Mouse (Mus musculus) heart, embryonic 10.5 days (tissue): Measurements from ENCODE around the gene Tmem53. TPM values are rescaled to one million over a fixed set of nuclear protein-coding genes. Genes with fewer than 3 reads are reported as not detected.

ENCODE experiments used
- DNase-seq: peaks from one replicate; pipeline ENCODE4 v3.0.0-alpha.2; 2017; ENCODE audit warnings: low spot score
- H3K27ac ChIP-seq: fragments of 300-500 bp; sonication (generic); 2 replicates; pipeline ENCODE4 v1.5.1; 2016; ENCODE audit warnings: mild to moderate bottlenecking
- H3K27me3 ChIP-seq: fragments of 300-500 bp; sonication (generic); 2 replicates; pipeline ENCODE4 v1.6.1; 2016; ENCODE audit warnings: mild to moderate bottlenecking; ENCODE audit not compliant: poor library complexity, insufficient read depth, severe bottlenecking
- H3K36me3 ChIP-seq: fragments of 300-500 bp; sonication (generic); 2 replicates; pipeline ENCODE4 v1.6.1; 2016; ENCODE audit warnings: mild to moderate bottlenecking, moderate library complexity
- H3K4me1 ChIP-seq: fragments of 300-500 bp; sonication (generic); 2 replicates; pipeline ENCODE4 v1.6.1; 2016; ENCODE audit warnings: mild to moderate bottlenecking
- H3K4me3 ChIP-seq: fragments of 300-500 bp; sonication (generic); 2 replicates; pipeline ENCODE4 v1.5.1; 2016; ENCODE audit warnings: mild to moderate bottlenecking, moderate library complexity
- H3K9me3 ChIP-seq: fragments of 300-500 bp; sonication (generic); 2 replicates; pipeline ENCODE4 v1.6.1; 2016; ENCODE audit warnings: mild to moderate bottlenecking, moderate library complexity
- WGBS: fragments of 180-500 bp; shearing (Covaris S2); methylation state at CpG from one replicate; pipeline ENCODE4 v1.1.7; 2016; 5-methylcytosine and 5-hydroxymethylcytosine counted together
- polyA plus RNA-seq: library from polyadenylated mRNA; unstranded; fragments of >200 nt; fragmentation: Nextera tagmentation; extraction: Ambion mirVana; gene quantifications from 2 replicates; pipeline ENCODE4 v1.2.1, GENCODE M21; 2016

The Tmem53 gene
- polyA plus RNA-seq, 1 experiment from 2014 or later = 11.0 TPM

- Histone ChIP-seq H3K4me3 (no peak overlapping the region), H3K27me3 (peaks cover 7% of the 10 kb centered on the region; the same call in 1 of the 2 replicates), H3K9me3 (no peaks in the 10 kb centered on the region), H3K27ac (no peak overlapping the region), H3K36me3 (peaks cover 14% of the 10 kb centered on the region), H3K4me1 (peaks cover 23% of the 10 kb centered on the region)
- 76% methylated on average over 2 of the region's 2 CpGs for WGBS
- no peak for DNase-seq
Measured at GRCm38 (mm10) chr4:117291696-117292095, 39.9 kb downstream of the Tmem53 start.

GRCm38 (mm10) chr4:117296849-117297593 lies 45.3 kb downstream of the Tmem53 start:
- Histone ChIP-seq H3K4me1 (no peaks in the 10 kb centered on the region; the same call in 1 of the 2 replicates), H3K27ac (no peak overlapping the region), H3K36me3 (no peaks in the 10 kb centered on the region), H3K9me3 (no peaks in the 10 kb centered on the region), H3K27me3 (peaks cover 53% of the 10 kb centered on the region), H3K4me3 (no peak overlapping the region)
- WGBS = 83% methylated on average over 19 of the region's 19 CpGs
- DNase-seq = no peak

DNA sequence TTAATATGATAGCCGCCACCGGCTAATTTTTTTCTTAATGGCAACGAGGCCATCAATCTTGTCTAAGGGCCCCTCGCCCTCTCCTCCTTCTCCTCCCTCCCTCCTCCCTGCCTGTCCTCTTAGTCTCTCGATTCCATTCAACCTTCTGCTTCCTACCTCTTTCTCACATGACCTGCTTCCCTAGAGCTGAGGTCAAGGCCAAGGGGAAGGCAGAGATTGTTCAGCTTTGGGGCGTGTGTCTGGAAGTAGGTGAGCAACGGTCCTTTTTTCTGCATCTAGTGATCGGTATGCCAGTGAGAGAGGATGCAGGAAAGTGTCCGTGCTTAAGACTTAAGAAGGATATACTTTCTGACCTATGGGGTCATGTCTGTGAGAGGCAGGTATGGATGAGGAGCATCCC lies 46.1 kb downstream of the Tmem53 start:
- no peak overlapping the region for H3K4me3 ChIP-seq
- H3K9me3 ChIP-seq = no peaks in the 10 kb centered on the region
- H3K27ac ChIP-seq = no peak overlapping the region
- H3K27me3 ChIP-seq = peaks cover 61% of the 10 kb centered on the region
- H3K36me3 ChIP-seq = no peaks in the 10 kb centered on the region
- peaks cover 7% of the 10 kb centered on the region for H3K4me1 ChIP-seq
- DNase-seq = no peak
- 78% methylated on average over 9 of the region's 9 CpGs for WGBS

GRCm38 (mm10) chr4:117299921-117300320 lies 48.2 kb downstream of the Tmem53 start:
- peaks cover 26% of the 10 kb centered on the region for H3K4me1 ChIP-seq
- DNase-seq = no peak
- no peak overlapping the region for H3K4me3 ChIP-seq
- H3K27ac ChIP-seq = no peak overlapping the region
- H3K9me3 ChIP-seq = no peaks in the 10 kb centered on the region
- H3K27me3 ChIP-seq = peaks cover 82% of the 10 kb centered on the region
- WGBS = 81% methylated on average over 10 of the region's 10 CpGs
- no peaks in the 10 kb centered on the region for H3K36me3 ChIP-seq

DNA sequence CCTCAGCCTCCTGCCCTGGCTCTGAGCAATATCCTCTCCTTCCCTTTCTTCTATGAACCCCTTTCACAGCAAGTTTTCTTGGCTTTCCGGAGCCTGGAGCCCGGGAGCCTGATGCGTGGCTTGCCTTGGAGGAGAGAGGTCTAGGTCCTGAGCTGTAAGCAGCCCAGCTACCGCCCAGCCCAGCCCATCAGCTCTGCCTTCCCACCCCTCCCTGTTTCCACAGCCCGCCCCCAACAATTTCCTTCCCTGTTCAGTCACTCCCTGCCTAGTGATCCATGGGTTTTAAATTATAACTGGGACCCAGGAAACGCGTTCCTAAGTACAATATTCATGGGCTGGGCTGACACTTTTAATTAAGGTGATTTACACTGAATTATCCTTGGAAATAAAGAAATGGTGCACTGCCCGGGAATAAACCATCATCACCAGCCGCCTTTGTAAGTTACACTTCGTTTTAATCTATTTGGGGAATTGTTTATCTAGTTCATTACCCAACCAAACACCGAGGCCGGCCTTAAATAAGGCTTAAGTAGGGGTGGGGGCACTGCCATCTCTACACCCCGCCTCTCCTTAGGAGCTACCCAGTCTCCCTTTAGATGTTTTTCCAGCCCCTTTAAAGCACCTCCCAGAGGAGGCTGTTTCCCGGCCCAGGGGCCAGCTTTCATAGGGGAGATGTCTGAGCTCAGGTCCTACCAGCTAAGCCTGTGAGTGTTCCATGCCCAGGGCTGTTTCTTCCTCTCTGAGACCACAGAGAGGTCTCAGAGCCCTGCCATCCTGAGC lies 50.5 kb downstream of the Tmem53 start:
- Histone ChIP-seq H3K9me3 (no peaks in the 10 kb centered on the region), H3K27me3 (peaks cover 93% of the 10 kb centered on the region), H3K4me3 (no peak overlapping the region), H3K36me3 (no peaks in the 10 kb centered on the region), H3K27ac (no peak overlapping the region), H3K4me1 (peaks cover 39% of the 10 kb centered on the region)
- 29% methylated on average over 14 of the region's 14 CpGs for WGBS
- no peak for DNase-seq

GRCm38 (mm10) chr4:117303581-117304238 lies 52.0 kb downstream of the Tmem53 start:
- Histone ChIP-seq H3K27me3 (peaks cover 95% of the 10 kb centered on the region), H3K36me3 (no peaks in the 10 kb centered on the region), H3K4me3 (peak overlapping the region; percentile 68), H3K27ac (peak overlapping the region; percentile 87), H3K9me3 (no peaks in the 10 kb centered on the region), H3K4me1 (peaks cover 39% of the 10 kb centered on the region)
- whole genome bisulfite sequencing = 4% methylated on average over 30 of the region's 30 CpGs
- DNase-seq = no peak

DNA sequence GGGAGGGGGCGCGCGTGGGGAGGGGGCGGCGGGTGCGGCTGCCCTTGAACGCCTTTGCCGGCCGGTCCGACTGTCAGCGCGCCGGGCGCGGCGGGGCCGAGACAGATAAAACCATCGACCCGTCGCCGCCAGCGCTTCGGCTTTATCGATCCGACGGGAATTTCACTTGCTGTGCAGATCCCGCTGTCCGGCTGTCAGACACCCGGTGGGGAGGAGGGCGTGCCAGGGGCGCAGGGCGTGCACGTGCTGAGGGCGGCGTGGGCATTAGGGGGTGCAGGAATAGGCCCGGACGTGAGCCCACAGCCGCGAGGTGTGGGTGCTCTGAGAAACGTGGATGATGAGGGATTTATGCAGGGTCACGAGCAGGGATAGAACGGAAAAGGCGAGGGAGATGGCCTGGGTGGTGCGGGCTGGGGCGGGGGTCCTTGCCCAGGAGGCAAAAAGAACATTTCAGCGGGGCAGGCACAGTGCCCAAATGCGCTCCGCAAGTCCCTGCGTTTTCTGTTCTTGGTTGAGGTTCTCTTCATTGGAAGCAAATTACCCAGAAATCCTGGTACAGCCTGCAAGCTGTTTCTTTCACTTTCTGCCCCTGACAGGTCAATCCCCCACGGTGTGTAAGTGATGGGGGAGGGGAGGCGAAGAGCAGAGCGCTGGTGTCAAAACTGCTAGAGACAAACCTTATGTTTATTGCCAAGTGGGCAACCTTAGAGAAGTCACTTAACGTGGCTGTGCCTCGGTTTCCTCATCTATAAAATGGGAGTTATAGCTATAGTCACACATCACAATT lies 52.7 kb downstream of the Tmem53 start:
- peak overlapping the region; percentile 87 for H3K27ac ChIP-seq
- no peaks in the 10 kb centered on the region for H3K9me3 ChIP-seq
- 1% methylated on average over 54 of the region's 54 CpGs for WGBS
- H3K4me1 ChIP-seq = peaks cover 39% of the 10 kb centered on the region
- no peak for DNase-seq
- no peaks in the 10 kb centered on the region for H3K36me3 ChIP-seq
- peak overlapping the region; percentile 68 for H3K4me3 ChIP-seq
- H3K27me3 ChIP-seq = peaks cover 89% of the 10 kb centered on the region

- peaks cover 39% of the 10 kb centered on the region for H3K4me1 ChIP-seq
- peaks cover 86% of the 10 kb centered on the region for H3K27me3 ChIP-seq
- DNase-seq = no peak
- 31% methylated on average over 6 of the region's 7 CpGs for WGBS
- H3K9me3 ChIP-seq = no peaks in the 10 kb centered on the region
- no peaks in the 10 kb centered on the region for H3K36me3 ChIP-seq
- H3K27ac ChIP-seq = no peak overlapping the region
- no peak overlapping the region for H3K4me3 ChIP-seq
Measured at GRCm38 (mm10) chr4:117305461-117305860, 53.7 kb downstream of the Tmem53 start.

- Histone ChIP-seq H3K9me3 (no peaks in the 10 kb centered on the region), H3K36me3 (no peaks in the 10 kb centered on the region), H3K27ac (no peak overlapping the region), H3K4me3 (no peak overlapping the region), H3K4me1 (peaks cover 46% of the 10 kb centered on the region), H3K27me3 (peaks cover 84% of the 10 kb centered on the region)
- 37% methylated on average over 6 of the region's 6 CpGs for WGBS
- no peak for DNase-seq
Measured at GRCm38 (mm10) chr4:117307270-117307669, 55.5 kb downstream of the Tmem53 start.

GRCm38 (mm10) chr4:117309427-117309826 lies 57.7 kb downstream of the Tmem53 start:
- Histone ChIP-seq H3K27ac (no peak overlapping the region), H3K9me3 (no peaks in the 10 kb centered on the region), H3K4me1 (peaks cover 37% of the 10 kb centered on the region), H3K27me3 (peaks cover 76% of the 10 kb centered on the region), H3K36me3 (no peaks in the 10 kb centered on the region), H3K4me3 (no peak overlapping the region)
- 94% methylated on average over 1 of the region's 1 CpGs for WGBS
- no peak for DNase-seq

DNA sequence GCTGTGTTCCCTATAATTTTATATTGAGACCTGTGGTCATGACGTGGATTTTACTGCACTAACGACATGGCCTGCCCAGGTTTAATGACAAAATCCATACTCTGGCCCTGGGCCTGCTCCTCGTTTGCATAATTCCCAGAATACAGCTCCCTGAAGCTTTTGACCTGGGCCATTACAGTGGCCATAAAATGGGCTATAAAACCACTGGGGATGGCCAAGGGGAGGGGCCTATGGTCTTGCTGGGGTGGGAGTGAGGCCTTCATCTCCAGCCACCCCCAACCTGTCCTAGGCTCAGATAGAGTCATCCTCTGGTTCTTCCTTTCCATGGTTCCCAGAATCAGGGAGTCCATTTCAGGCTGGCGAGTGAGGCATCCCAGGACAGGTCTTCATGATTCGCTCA lies 60.1 kb downstream of the Tmem53 start:
- WGBS = 37% methylated on average over 5 of the region's 5 CpGs
- Histone ChIP-seq H3K36me3 (no peaks in the 10 kb centered on the region), H3K27me3 (peaks cover 76% of the 10 kb centered on the region), H3K27ac (peak overlapping the region; percentile 65; the same call in 1 of the 2 replicates), H3K4me1 (peaks cover 20% of the 10 kb centered on the region), H3K9me3 (no peaks in the 10 kb centered on the region), H3K4me3 (no peak overlapping the region)
- DNase-seq = no peak

DNA sequence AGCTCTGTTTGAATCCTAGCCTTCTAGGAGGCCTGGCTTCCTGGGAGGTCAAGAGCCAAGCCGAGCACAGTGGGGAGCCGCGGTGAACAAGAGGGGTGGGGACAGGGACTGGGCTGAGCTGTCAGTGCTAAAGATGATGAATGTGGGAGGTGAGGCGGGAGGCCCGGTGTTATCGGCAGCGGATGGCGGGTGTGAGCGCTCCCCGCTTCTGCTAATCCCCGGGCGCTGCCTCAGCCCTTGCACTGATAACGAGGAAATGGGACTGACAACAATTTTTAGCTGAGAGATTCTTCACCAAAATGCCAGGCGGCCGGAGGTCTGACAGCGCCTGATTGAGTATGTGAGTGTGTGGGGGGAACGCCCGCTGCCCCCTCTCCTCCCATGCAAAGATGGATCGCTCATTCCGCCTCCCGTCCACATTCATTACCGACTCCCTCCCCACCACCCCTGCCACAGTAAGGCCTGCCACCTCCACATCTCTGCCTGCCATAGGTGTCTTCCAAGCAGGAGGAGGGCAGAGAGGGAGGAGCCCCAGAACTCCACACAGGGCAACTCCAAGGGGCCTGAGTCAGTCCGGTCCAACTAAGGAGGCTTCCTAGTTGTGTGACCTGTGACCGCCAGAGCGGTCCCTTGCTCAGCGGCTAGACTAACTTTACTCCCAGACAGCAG lies 60.8 kb downstream of the Tmem53 start:
- WGBS = 1% methylated on average over 26 of the region's 26 CpGs
- Histone ChIP-seq H3K36me3 (no peaks in the 10 kb centered on the region), H3K9me3 (no peaks in the 10 kb centered on the region), H3K4me1 (peaks cover 24% of the 10 kb centered on the region), H3K27ac (peak overlapping the region; percentile 65), H3K27me3 (peaks cover 76% of the 10 kb centered on the region), H3K4me3 (peak overlapping the region; percentile 51)
- peak; percentile 92 for DNase-seq
